Mouse (Mus musculus) CH12.LX (cell line): Measurements from ENCODE around the gene Zscan18. TPM values are rescaled to one million over a fixed set of nuclear protein-coding genes. Genes with fewer than 3 reads are reported as not detected.

ENCODE experiments used
- DNase-seq: peaks from one replicate; pipeline ENCODE4 v3.0.0-alpha.2; 2013; ENCODE audit errors: extremely low read depth
- H3K27ac ChIP-seq: 2 replicates; pipeline ENCODE4 v1.5.1; 2012; ENCODE audit warnings: low read depth, mild to moderate bottlenecking, control low read depth, moderate library complexity; ENCODE audit not compliant: insufficient read depth
- H3K27me3 ChIP-seq: replicated peaks from 2 replicates; pipeline ENCODE3; 2012; ENCODE audit warnings: inconsistent platforms
- H3K36me3 ChIP-seq, 2 experiments: replicated peaks in 1 of 2; 2 replicates each; pipeline versions ENCODE3 to v1.6.1; 2012; ENCODE audit warnings: inconsistent platforms in 1 of 2, low read length in 1 of 2, mild to moderate bottlenecking in 1 of 2, mixed read lengths in 1 of 2, moderate library complexity in 1 of 2; ENCODE audit not compliant: control insufficient read depth in 1 of 2, insufficient read depth in 1 of 2
- H3K4me1 ChIP-seq, 2 experiments: 2 replicates each; pipeline ENCODE4 v1.6.1; 2012; ENCODE audit warnings: inconsistent platforms in 1 of 2, moderate library complexity in 1 of 2; ENCODE audit not compliant: insufficient read depth in 2 of 2, control insufficient read depth in 1 of 2
- H3K4me2 ChIP-seq: 2 replicates; pipeline ENCODE4 v1.6.1; 2012; ENCODE audit warnings: low read depth, mild to moderate bottlenecking, control low read depth; ENCODE audit not compliant: poor library complexity, insufficient read depth, severe bottlenecking
- H3K4me3 ChIP-seq, 3 experiments: fragments of 150-350 bp in 1 of 3; sonication (generic) in 1 of 3; replicated peaks in 1 of 3; 2 replicates each; pipeline versions ENCODE3 to v1.5.1; 2011 to 2012; ENCODE audit warnings: low read depth in 2 of 3, low read length in 2 of 3, mild to moderate bottlenecking in 2 of 3, moderate library complexity in 2 of 3, control low read depth in 1 of 3, improper control_type of control experiment in 1 of 3, inconsistent platforms in 1 of 3, mixed read lengths in 1 of 3; ENCODE audit not compliant: poor library complexity in 1 of 3
- H3K79me2 ChIP-seq: replicated peaks from 2 replicates; pipeline ENCODE4 v1.6.1; 2012; ENCODE audit warnings: mild to moderate bottlenecking, moderate library complexity; ENCODE audit not compliant: control insufficient read depth, poor library complexity, insufficient read depth, severe bottlenecking; ENCODE audit errors: extremely low read depth
- H3K9ac ChIP-seq: 2 replicates; pipeline ENCODE4 v1.6.1; 2012; ENCODE audit warnings: low read depth, mild to moderate bottlenecking, control low read depth, moderate library complexity; ENCODE audit not compliant: insufficient read depth
- H3K9me3 ChIP-seq: replicated peaks from 2 replicates; pipeline ENCODE3; 2012; ENCODE audit warnings: low read length, inconsistent platforms, mixed read lengths
- BHLHE40 ChIP-seq: IDR thresholded peaks from 2 replicates; pipeline ENCODE4 v1.6.1; 2011; ENCODE audit warnings: mild to moderate bottlenecking, low read depth, low read length, improper control_type of control experiment
- CHD2 ChIP-seq: IDR thresholded peaks from 2 replicates; pipeline ENCODE4 v1.6.1; 2011; ENCODE audit warnings: low read length, improper control_type of control experiment
- ELF1 ChIP-seq: IDR thresholded peaks from 2 replicates; pipeline ENCODE4 v1.6.1; 2014; ENCODE audit warnings: low read depth, mild to moderate bottlenecking, inconsistent platforms, low read length, improper control_type of control experiment
- ETS1 ChIP-seq: conservative IDR thresholded peaks from 2 replicates; pipeline ENCODE4 v1.6.1; 2012; ENCODE audit warnings: low read depth, mild to moderate bottlenecking, inconsistent platforms, low read length, improper control_type of control experiment, moderate library complexity
- GABPA ChIP-seq: IDR thresholded peaks from 2 replicates; pipeline ENCODE4 v1.6.1; 2012; ENCODE audit warnings: low read depth, low read length, improper control_type of control experiment, inconsistent platforms; ENCODE audit not compliant: insufficient replicate concordance
- HCFC1 ChIP-seq: IDR thresholded peaks from 2 replicates; pipeline ENCODE4 v1.6.1; 2012; ENCODE audit warnings: low read depth, mild to moderate bottlenecking, inconsistent platforms, low read length, improper control_type of control experiment
- IRF4 ChIP-seq: IDR thresholded peaks from 2 replicates; pipeline ENCODE4 v1.6.1; 2014; ENCODE audit warnings: low read depth, mild to moderate bottlenecking, inconsistent platforms, low read length, improper control_type of control experiment
- JUND ChIP-seq: conservative IDR thresholded peaks from 2 replicates; pipeline ENCODE4 v1.6.1; 2011; ENCODE audit warnings: low read depth, low read length, improper control_type of control experiment
- MEF2A ChIP-seq: IDR thresholded peaks from 2 replicates; pipeline ENCODE4 v1.6.1; 2014; ENCODE audit warnings: low read depth, mild to moderate bottlenecking, inconsistent platforms, low read length, improper control_type of control experiment, borderline replicate concordance
- MXI1 ChIP-seq: IDR thresholded peaks from 2 replicates; pipeline ENCODE4 v1.6.1; 2011; ENCODE audit warnings: mild to moderate bottlenecking, low read depth, low read length, improper control_type of control experiment
- MYC ChIP-seq: IDR thresholded peaks from 2 replicates; pipeline ENCODE4 v1.6.1; 2011; ENCODE audit warnings: low read depth, mild to moderate bottlenecking, improper control_type of control experiment, low read length
- NELFE ChIP-seq: IDR thresholded peaks from 2 replicates; pipeline ENCODE4 v1.6.1; 2011; ENCODE audit warnings: low read depth, low read length, improper control_type of control experiment
- NRF1 ChIP-seq: IDR thresholded peaks from 2 replicates; pipeline ENCODE4 v1.6.1; 2014; ENCODE audit warnings: low read depth, mild to moderate bottlenecking, inconsistent platforms, low read length, improper control_type of control experiment, moderate library complexity
- POLR2A ChIP-seq: IDR thresholded peaks from 2 replicates; pipeline ENCODE4 v1.6.1; 2011; ENCODE audit warnings: low read depth, mild to moderate bottlenecking, improper control_type of control experiment, low read length
- POLR2AphosphoS2 ChIP-seq: IDR thresholded peaks from 2 replicates; pipeline ENCODE4 v1.6.1; 2011; ENCODE audit warnings: low read depth, low read length, improper control_type of control experiment
- RAD21 ChIP-seq: IDR thresholded peaks from 2 replicates; pipeline ENCODE4 v1.6.1; 2011; ENCODE audit warnings: low read depth, mild to moderate bottlenecking, low read length, improper control_type of control experiment, moderate library complexity
- RCOR1 ChIP-seq: conservative IDR thresholded peaks from 2 replicates; pipeline ENCODE4 v1.6.1; 2012; ENCODE audit warnings: low read depth, mild to moderate bottlenecking, inconsistent platforms, low read length, improper control_type of control experiment
- SIN3A ChIP-seq: IDR thresholded peaks from 2 replicates; pipeline ENCODE4 v1.6.1; 2012; ENCODE audit warnings: low read length, improper control_type of control experiment, inconsistent platforms
- SMC3 ChIP-seq: IDR thresholded peaks from 2 replicates; pipeline ENCODE4 v1.6.1; 2011; ENCODE audit warnings: low read depth, low read length, improper control_type of control experiment
- TBP ChIP-seq: conservative IDR thresholded peaks from 2 replicates; pipeline ENCODE4 v1.6.1; 2011; ENCODE audit warnings: low read depth, low read length, improper control_type of control experiment
- TCF12 ChIP-seq: IDR thresholded peaks from 2 replicates; pipeline ENCODE4 v1.6.1; 2014; ENCODE audit warnings: low read depth, mild to moderate bottlenecking, inconsistent platforms, low read length, improper control_type of control experiment
- UBTF ChIP-seq: IDR thresholded peaks from 2 replicates; pipeline ENCODE4 v1.6.1; 2012; ENCODE audit warnings: low read depth, mild to moderate bottlenecking, inconsistent platforms, low read length, improper control_type of control experiment, moderate library complexity
- USF2 ChIP-seq: conservative IDR thresholded peaks from 2 replicates; pipeline ENCODE4 v1.6.1; 2011; ENCODE audit warnings: low read depth, low read length, improper control_type of control experiment
- ZC3H11A ChIP-seq: IDR thresholded peaks from 2 replicates; pipeline ENCODE4 v1.6.1; 2012; ENCODE audit warnings: low read depth, mild to moderate bottlenecking, inconsistent platforms, low read length, improper control_type of control experiment
- ZMIZ1 ChIP-seq: IDR thresholded peaks from 2 replicates; pipeline ENCODE4 v1.6.1; 2012; ENCODE audit warnings: low read depth, mild to moderate bottlenecking, inconsistent platforms, low read length, improper control_type of control experiment
- ZNF384 ChIP-seq: IDR thresholded peaks from 2 replicates; pipeline ENCODE4 v1.6.1; 2012; ENCODE audit warnings: low read depth, low read length, improper control_type of control experiment, inconsistent platforms
- dilution Hi-C: fragments of 300-500 bp; cut with MboI; formaldehyde crosslinking; loops from 2 replicates; pipeline ENCODE4 v1.14.3; 2020; ENCODE audit warnings: low sequenced_read_pairs; ENCODE audit not compliant: extremely low pct_unique_long_range_greater_than_20kb, extremely low pct_ligation_motif_present
- in situ Hi-C: fragments of 300-500 bp; cut with MboI; formaldehyde crosslinking; loops from 3 replicates; pipeline ENCODE4 v1.14.3; 2019; ENCODE audit warnings: low sequenced_read_pairs, low pct_ligation_motif_present, low pct_unique_long_range_greater_than_20kb, mixed read lengths
- polyA plus RNA-seq: library from polyadenylated mRNA; unstranded; fragments of >175 nt; gene quantifications from 2 replicates; pipeline ENCODE4 v1.2.1, GENCODE M21; 2012; ENCODE audit warnings: low read depth; ENCODE audit not compliant: insufficient read length
- total RNA-seq, 2 experiments: library from RNA; depleted of rRNA; stranded (reverse); fragments of 300-350 nt in 1 of 2; fragments of >200 nt in 1 of 2; gene quantifications; 2 replicates each; pipeline ENCODE4 v1.2.3; 2012 to 2014

Zscan18 gene
- total and polyA plus RNA-seq, 3 experiments: 0.56 to 1.6 (median 1.6) TPM

DNA sequence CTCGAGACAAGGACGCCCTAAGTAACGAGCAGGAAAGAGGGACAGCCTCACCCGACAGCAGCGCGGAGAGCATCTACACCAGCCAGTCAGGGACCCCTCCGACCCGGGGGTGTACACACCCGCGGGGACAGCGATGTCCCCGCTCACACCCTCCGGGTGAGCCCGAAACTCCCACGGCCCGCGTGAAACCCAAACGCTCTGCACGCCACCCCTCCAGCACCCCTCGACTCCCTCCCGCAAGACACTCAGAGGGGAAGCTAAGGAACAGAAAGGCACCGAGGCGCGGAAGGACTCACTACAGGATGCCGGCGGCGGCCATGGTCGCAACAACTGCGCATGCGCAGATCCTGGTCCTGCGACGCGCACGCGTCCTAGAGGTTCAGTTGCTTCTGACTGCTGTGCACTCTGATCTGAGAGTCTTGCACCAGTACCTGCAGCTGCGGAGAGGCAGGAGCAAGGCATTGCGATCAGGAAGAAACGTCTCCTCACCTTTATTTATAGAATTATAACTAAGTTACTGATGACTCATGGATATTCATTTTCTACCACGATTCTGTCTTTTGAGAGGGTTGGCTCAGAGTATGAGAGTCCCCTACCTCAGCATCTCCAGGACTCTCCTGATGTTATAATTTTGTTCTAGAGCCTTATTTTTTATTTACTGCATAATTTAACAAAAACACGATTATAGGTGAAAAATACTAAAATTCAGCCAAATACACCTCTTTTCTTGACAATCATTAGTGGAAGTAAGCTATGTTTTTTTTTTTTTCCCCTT is 15.3 kb upstream of the Zscan18 start, which contains the start of gene Zfp329:
Gene Zfp329, minus strand, starts transcription at position 338 of the 775 bp plus-strand sequence.
- Histone ChIP-seq H3K36me3 (peaks cover 0 to 15% of the 10 kb centered on the region in 2 experiments), H3K4me3 (peak within 1 kb of the TSS; percentile 74 to 91 (median 87)), H3K4me1 (peaks cover 0 to 13% of the 10 kb centered on the region in 2 experiments; a peak in 2 of 4 replicates), H3K27ac (no peak within 1 kb of the TSS), H3K27me3 (peaks cover 2% of the 10 kb centered on the region), H3K9me3 (peaks cover 12% of the 10 kb centered on the region), H3K4me2 (peak within 1 kb of the TSS; percentile 86), H3K9ac (peak within 1 kb of the TSS; percentile 79), H3K79me2 (peaks cover 11% of the 10 kb centered on the region; the same call in 1 of the 2 replicates)
- peak; percentile 94 for DNase-seq
- in situ Hi-C loops: no loop called here
- dilution Hi-C loops: no loop called here
- TF ChIP-seq ELF1: peak; percentile 43; the same call in 1 of the 2 replicates
- TF ChIP-seq RAD21: no peak
- peak; percentile 75 for TF ChIP-seq TCF12
- TF ChIP-seq SIN3A: peak; percentile 68; the same call in 1 of the 2 replicates
- no peak for TF ChIP-seq JUND
- peak; percentile 97 for TF ChIP-seq NRF1
- 0 out of 2 replicates have a peak, but pooled peaks have one; percentile 19 for TF ChIP-seq BHLHE40
- peak; percentile 74 for TF ChIP-seq HCFC1
- peak; percentile 91 for TF ChIP-seq POLR2A
- TF ChIP-seq TBP: peak; percentile 76
- TF ChIP-seq NELFE: peak; percentile 89
- TF ChIP-seq MEF2A: no peak
- TF ChIP-seq ZMIZ1: peak; percentile 69; the same call in 1 of the 2 replicates
- TF ChIP-seq MYC: 0 out of 2 replicates have a peak, but pooled peaks have one; percentile 39
- TF ChIP-seq CHD2: no peak
- peak; percentile 68; the same call in 1 of the 2 replicates for TF ChIP-seq POLR2AphosphoS2

DNA sequence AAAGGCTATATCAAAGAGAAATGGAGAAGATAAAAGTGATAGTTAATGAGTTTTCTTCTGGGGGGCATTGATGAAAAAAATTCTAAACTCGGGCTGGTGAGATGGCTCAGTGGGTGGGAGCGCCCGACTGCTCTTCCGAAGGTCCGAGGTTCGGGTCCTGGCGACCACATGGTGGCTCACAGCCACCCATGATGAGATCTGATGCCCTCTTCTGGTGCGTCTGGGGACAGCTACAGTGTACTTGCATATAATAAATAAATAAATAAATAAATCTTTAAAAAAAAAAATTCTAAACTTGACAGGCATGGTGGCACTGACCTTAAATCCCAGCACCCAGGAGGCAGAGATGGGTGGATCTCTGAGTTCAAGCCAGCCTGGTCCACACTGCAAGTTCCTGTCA is 12.1 kb upstream of the Zscan18 start:
- Histone ChIP-seq H3K79me2 (peaks cover 11% of the 10 kb centered on the region; the same call in 1 of the 2 replicates), H3K4me2 (no peak overlapping the region)
- TF ChIP-seq ZC3H11A (no peak), SMC3 (no peak), SIN3A (no peak), POLR2A (no peak), UBTF (no peak), ETS1 (no peak), GABPA (no peak), NRF1 (no peak), RAD21 (no peak), BHLHE40 (no peak), HCFC1 (no peak), USF2 (no peak), MXI1 (no peak), JUND (no peak), ZNF384 (no peak), IRF4 (no peak), RCOR1 (no peak)
- TF ChIP-seq, all 38 proteins: peak for 0
- Histone ChIP-seq H3K27ac (no peak overlapping the region), H3K9ac (no peak overlapping the region), H3K36me3 (peaks cover 11 to 41% of the 10 kb centered on the region in 2 experiments), H3K4me3 (no peak overlapping the region), H3K9me3 (peaks cover 22% of the 10 kb centered on the region), H3K4me1 (peaks cover 0 to 13% of the 10 kb centered on the region in 2 experiments; a peak in 2 of 4 replicates), H3K27me3 (peaks cover 2% of the 10 kb centered on the region)
- DNase-seq: no peak
- dilution Hi-C loops (no loop called here), in situ Hi-C loops (no loop called here)
